Mouse (Mus musculus) ES-E14 (cell line): ENCODE data around the gene Ctnnbl1. TPM values are rescaled to one million over a fixed set of nuclear protein-coding genes. Genes with fewer than 3 reads are reported as not detected.

Experiments
- DNase-seq: peaks from one replicate; pipeline ENCODE4 v3.0.0-alpha.2; 2013; ENCODE audit warnings: low read depth, low spot score
- H3K27ac ChIP-seq: 2 replicates; pipeline ENCODE4 v1.5.1; 2012; ENCODE audit warnings: low read depth, mild to moderate bottlenecking, low read length, moderate library complexity, mixed read lengths; ENCODE audit not compliant: poor library complexity, insufficient read depth, severe bottlenecking
- H3K36me3 ChIP-seq: 2 replicates; pipeline ENCODE4 v1.6.1; 2012; ENCODE audit warnings: mild to moderate bottlenecking, low read length, moderate library complexity, mixed read lengths; ENCODE audit not compliant: control insufficient read depth, poor library complexity, insufficient read depth, severe bottlenecking
- H3K4me1 ChIP-seq, 2 experiments: fragments of 150-350 bp in 1 of 2; sonication (generic) in 1 of 2; 2 replicates each; pipeline ENCODE4 v1.6.1; 2012; ENCODE audit warnings: low read length in 2 of 2, mild to moderate bottlenecking in 1 of 2, mixed read lengths in 1 of 2; ENCODE audit not compliant: control insufficient read depth in 2 of 2, insufficient read depth in 2 of 2, poor library complexity in 1 of 2
- H3K4me3 ChIP-seq, 2 experiments: fragments of 150-350 bp in 1 of 2; sonication (generic) in 1 of 2; 2 replicates each; pipeline ENCODE4 v1.5.1; 2012; ENCODE audit warnings: low read length in 2 of 2, low read depth in 1 of 2, mild to moderate bottlenecking in 1 of 2, mixed read lengths in 1 of 2; ENCODE audit not compliant: insufficient read depth in 1 of 2, poor library complexity in 1 of 2, severe bottlenecking in 1 of 2
- H3K9ac ChIP-seq: 2 replicates; pipeline ENCODE4 v1.6.1; 2012; ENCODE audit warnings: low read depth, mild to moderate bottlenecking, low read length, mixed read lengths; ENCODE audit not compliant: poor library complexity, insufficient read depth, severe bottlenecking
- H3K9me3 ChIP-seq: fragments of 150-350 bp; sonication (generic); 2 replicates; pipeline ENCODE4 v1.6.1; 2012; ENCODE audit warnings: low read depth, mild to moderate bottlenecking, low read length; ENCODE audit not compliant: control insufficient read depth, insufficient read depth
- CHD2 ChIP-seq: IDR thresholded peaks from 2 replicates; pipeline ENCODE4 v1.6.1; 2014; ENCODE audit warnings: mild to moderate bottlenecking, low read depth, low read length, inconsistent platforms
- HCFC1 ChIP-seq: IDR thresholded peaks from 2 replicates; pipeline ENCODE4 v1.6.1; 2012; ENCODE audit warnings: low read length, inconsistent platforms, borderline replicate concordance; ENCODE audit not compliant: insufficient read depth
- MAFK ChIP-seq: IDR thresholded peaks from 2 replicates; pipeline ENCODE4 v1.6.1; 2014; ENCODE audit warnings: mild to moderate bottlenecking, low read depth, low read length, inconsistent platforms; ENCODE audit not compliant: insufficient read depth
- ZC3H11A ChIP-seq: IDR thresholded peaks from 2 replicates; pipeline ENCODE4 v1.6.1; 2012; ENCODE audit warnings: low read depth, mild to moderate bottlenecking, inconsistent platforms, low read length, borderline replicate concordance
- ZNF384 ChIP-seq: IDR thresholded peaks from 2 replicates; pipeline ENCODE4 v1.6.1; 2012; ENCODE audit warnings: low read depth, low read length, inconsistent platforms
- in situ Hi-C, 2 experiments: fragments of 600-800 bp; cut with MboI; formaldehyde crosslinking; loops; one replicate each; pipeline ENCODE4 v1.15.1; 2025; ENCODE audit warnings: low sequenced_read_pairs in 2 of 2, inconsistent platforms in 1 of 2; ENCODE audit not compliant: unreplicated experiment in 2 of 2
- total RNA-seq: library from RNA; depleted of rRNA; stranded (reverse); fragments of 300-350 nt; gene quantifications from 2 replicates; pipeline ENCODE4 v1.2.3, GENCODE M21; 2012

Gene Ctnnbl1
- total RNA-seq, 1 experiment: 63.9 TPM

GRCm38 (mm10) chr2:157746558-157746957 is 9.4 kb downstream of the Ctnnbl1 start:
- in situ Hi-C loops: no loop called here
- TF ChIP-seq ZNF384 (no peak), MAFK (no peak), CHD2 (no peak), HCFC1 (no peak), ZC3H11A (no peak)
- H3K27ac ChIP-seq: no peak overlapping the region

DNA sequence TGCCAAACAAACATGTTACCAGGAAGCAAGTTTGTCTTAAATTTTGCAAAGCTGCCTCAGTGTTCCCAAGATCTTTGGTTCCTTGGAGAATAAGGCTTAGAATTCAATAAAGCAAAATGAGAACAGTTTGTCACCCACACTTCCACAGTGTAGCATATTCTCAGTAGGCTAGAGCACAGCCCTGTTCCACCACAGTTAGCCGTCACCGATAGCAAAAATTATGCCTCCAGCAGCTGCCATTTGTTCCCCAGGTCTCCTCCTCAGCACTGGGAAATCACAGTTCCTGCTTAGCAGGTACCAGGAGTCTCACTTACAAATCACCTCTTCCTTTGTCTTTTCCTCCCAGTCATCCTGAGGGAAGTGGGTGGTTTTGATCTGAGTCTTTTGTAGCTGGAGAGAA is 10.8 kb downstream of the Ctnnbl1 start:
- no peak for DNase-seq
- in situ Hi-C loops: no loop called here
- Histone ChIP-seq H3K9me3 (no peaks in the 10 kb centered on the region), H3K9ac (no peak overlapping the region), H3K27ac (no peak overlapping the region), H3K4me1 (peaks cover 0 to 14% of the 10 kb centered on the region in 2 experiments; a peak in 1 of 4 replicates), H3K36me3 (no peaks in the 10 kb centered on the region; the same call in 1 of the 2 replicates), H3K4me3 (no peak overlapping the region)
- TF ChIP-seq ZNF384: no peak
- TF ChIP-seq ZC3H11A: no peak
- no peak for TF ChIP-seq MAFK
- no peak for TF ChIP-seq CHD2
- TF ChIP-seq HCFC1: no peak

More at GRCm38 (mm10) chr2:157746558-157746957, 9.4 kb downstream of the Ctnnbl1 start:
- Histone ChIP-seq H3K4me1 (peaks cover 0 to 14% of the 10 kb centered on the region in 2 experiments; a peak in 1 of 4 replicates), H3K9me3 (no peaks in the 10 kb centered on the region), H3K4me3 (no peak overlapping the region), H3K9ac (no peak overlapping the region), H3K36me3 (no peaks in the 10 kb centered on the region)
- DNase-seq: no peak

- H3K9me3 ChIP-seq: no peaks in the 10 kb centered on the region
- DNase-seq: no peak
- in situ Hi-C loops: no loop called here
- H3K4me1 ChIP-seq: peaks cover 0 to 12% of the 10 kb centered on the region in 2 experiments; a peak in 1 of 4 replicates
- no peak overlapping the region for H3K4me3 ChIP-seq
- TF ChIP-seq HCFC1: no peak
- TF ChIP-seq CHD2: no peak
- TF ChIP-seq ZC3H11A: no peak
- no peak for TF ChIP-seq MAFK
- no peak for TF ChIP-seq ZNF384
- H3K36me3 ChIP-seq: no peaks in the 10 kb centered on the region; the same call in 1 of the 2 replicates
- no peak overlapping the region for H3K9ac ChIP-seq
- H3K27ac ChIP-seq: no peak overlapping the region
These were observed 13.3 kb downstream of the Ctnnbl1 start for GRCm38 (mm10) chr2:157750481-157750880.

DNA sequence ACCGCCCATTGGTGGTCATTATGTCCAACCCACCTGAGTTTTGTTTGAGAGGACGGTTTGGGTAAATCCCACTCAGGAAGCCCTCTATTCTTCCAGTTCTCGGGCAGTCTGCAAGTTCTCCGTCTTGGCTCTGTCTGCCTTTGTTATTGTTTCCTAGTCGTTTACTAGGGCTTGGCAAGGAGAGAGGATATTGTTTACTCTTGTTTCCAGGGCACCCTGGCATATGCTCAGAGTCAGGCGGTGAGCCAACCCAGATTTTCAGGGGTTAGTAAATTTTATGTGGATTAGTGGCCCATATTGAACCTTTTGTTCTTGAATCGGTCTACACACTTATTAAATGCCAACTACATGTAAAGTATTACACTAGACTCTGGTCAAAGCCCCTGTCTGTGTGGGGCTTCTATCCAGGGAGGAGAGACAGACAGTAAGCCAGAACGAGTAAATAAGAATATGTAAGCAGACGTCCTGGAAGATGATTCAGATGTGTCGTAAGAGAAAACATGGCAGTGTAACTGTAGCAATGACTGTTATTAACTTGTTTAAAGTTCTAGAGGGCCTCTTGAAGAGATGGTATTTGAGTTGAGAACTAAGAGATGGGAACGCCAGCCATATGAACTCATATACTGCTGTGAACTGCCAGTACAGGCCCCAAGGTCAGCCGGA is 13.9 kb downstream of the Ctnnbl1 start:
- in situ Hi-C loops: no loop called here
- Histone ChIP-seq H3K4me1 (peaks cover 0 to 12% of the 10 kb centered on the region in 2 experiments; a peak in 1 of 4 replicates), H3K27ac (no peak overlapping the region), H3K9me3 (no peaks in the 10 kb centered on the region), H3K36me3 (no peaks in the 10 kb centered on the region; the same call in 1 of the 2 replicates), H3K4me3 (no peak overlapping the region), H3K9ac (no peak overlapping the region)
- no peak for DNase-seq
- TF ChIP-seq HCFC1: no peak
- no peak for TF ChIP-seq ZC3H11A
- no peak for TF ChIP-seq MAFK
